Mouse (Mus musculus) CD4-positive, CD25-positive, alpha-beta regulatory T cell, adult 9 weeks (primary cell): ENCODE data around the gene Clec1b. TPM values are rescaled to one million over a fixed set of nuclear protein-coding genes. Genes with fewer than 3 reads are reported as not detected.

ENCODE experiments used
- polyA plus RNA-seq: library from polyadenylated mRNA; unstranded; fragments of 100-300 nt; shearing (Covaris generic); gene quantifications from one replicate; pipeline ENCODE4 v1.2.1, GENCODE M21; 2017

Gene Clec1b
- polyA plus RNA-seq = 1.1 TPM

GRCm38 (mm10) chr6:129396997-129397396 lies at the start of gene Clec1b:
Gene Clec1b, plus strand, starts transcription at chr6:129397297.

DNA sequence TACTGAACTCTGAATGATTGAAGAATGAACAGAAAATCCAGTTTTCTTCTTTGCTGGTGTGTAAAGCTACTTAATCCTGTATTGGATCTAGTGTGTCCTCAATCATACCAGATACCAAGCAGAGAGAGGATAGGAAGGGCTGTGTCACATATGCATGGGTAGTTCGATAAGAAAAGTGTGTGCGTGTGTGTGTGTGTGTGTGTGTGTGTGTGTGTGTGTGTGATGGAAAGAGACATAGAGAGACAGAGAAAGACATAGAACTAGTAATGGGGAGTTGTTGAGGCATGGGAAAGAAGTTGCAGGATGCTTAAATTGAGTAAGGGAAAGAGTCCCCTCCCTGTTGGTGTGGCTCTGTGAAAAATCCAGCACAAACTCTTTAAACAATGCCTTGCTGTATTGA lies 11.3 kb upstream of the Clec1b start, which contains the start of gene Clec12b:
TSS of gene Clec12b (minus strand) at position 101 of the 400 bp plus-strand sequence.

DNA sequence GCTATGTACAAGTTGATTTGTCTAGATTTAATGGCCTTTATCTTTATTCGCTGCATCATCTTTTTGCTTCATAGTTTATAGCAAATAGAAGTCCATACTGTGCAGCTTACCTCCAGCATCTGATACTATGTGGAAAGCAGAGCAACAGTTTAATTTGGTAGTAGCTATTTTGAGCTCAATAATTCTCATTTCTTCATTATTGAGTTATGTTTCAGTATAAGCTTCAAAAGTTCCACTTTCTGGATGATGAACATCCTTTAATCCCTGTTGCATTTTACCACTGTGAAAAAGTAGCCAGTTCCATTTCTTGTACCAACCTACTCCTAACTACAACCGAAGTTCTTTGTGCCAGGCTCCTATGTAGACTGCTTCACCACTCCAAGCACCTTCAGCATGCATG lies 11.5 kb downstream of the Clec1b start, which contains the start of gene Clec9a:
TSS of gene Clec9a (plus strand) at position 301 of the 400 bp plus-strand sequence.

DNA sequence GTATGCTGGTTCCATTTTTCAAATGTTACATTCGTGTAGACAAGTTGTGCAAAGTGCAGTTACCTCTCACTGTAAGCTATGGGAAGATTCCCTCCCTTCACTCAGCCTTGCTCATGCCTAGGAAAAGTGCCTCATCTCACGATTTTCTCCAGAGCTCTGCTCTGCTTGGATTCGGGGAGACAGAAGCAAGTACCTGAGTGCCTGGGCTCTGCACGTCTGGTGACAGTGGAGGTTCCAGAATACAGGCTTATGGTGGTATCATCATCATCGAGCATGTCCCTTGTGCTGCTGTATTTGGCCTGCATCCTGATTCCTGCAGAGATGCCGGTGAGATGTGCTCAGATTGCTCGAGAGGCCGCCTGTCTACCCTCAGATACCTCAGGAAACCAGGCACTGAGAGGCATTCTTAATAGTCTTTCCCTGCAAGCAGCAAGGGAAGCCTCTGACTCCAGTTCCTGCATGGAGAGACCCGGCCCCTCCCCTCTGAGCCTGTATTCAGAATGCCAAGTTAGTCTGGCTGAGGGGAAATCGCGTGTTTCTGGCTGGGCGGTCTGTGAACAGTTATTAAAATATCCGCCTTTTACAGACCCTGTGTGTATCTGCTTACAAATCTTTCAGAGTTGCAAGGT lies 54.4 kb downstream of the Clec1b start, which contains the start of gene Clec1a:
TSS of gene Clec1a (minus strand) at position 590 of the 629 bp plus-strand sequence.

Other genes starting within 250 kb of the Clec1b start
- gene Clec2d, start 216.7 kb upstream of the Clec1b start, polyA plus RNA-seq = 28.9 TPM
- gene Cd69, start 121.9 kb upstream of the Clec1b start, polyA plus RNA-seq = 195 TPM
- not detected for gene 4922502D21Rik, start 65.5 kb upstream of the Clec1b start, polyA plus RNA-seq
- gene Clec12a, start 54.6 kb upstream of the Clec1b start, polyA plus RNA-seq = 0.25 TPM
- gene Clec12b, start 11.4 kb upstream of the Clec1b start, polyA plus RNA-seq = not detected
- gene Clec9a, start 11.6 kb downstream of the Clec1b start, polyA plus RNA-seq = not detected
- not detected for gene Clec1a, start 54.7 kb downstream of the Clec1b start, polyA plus RNA-seq
- 0.79 TPM for gene Olr1, start 109.9 kb downstream of the Clec1b start, polyA plus RNA-seq
- not detected for gene Tmem52b, start 115.3 kb downstream of the Clec1b start, polyA plus RNA-seq
- 21.1 TPM for gene Gabarapl1, start 135.9 kb downstream of the Clec1b start, polyA plus RNA-seq
- 0.43 TPM for gene Klre1, start 180.6 kb downstream of the Clec1b start, polyA plus RNA-seq
- 6.3 TPM for gene Klrd1, start 194.5 kb downstream of the Clec1b start, polyA plus RNA-seq
- 2.4 TPM for gene Klrk1, start 226.6 kb downstream of the Clec1b start, polyA plus RNA-seq
- gene Klrc3, start 246.0 kb downstream of the Clec1b start, polyA plus RNA-seq = not detected